Mouse (Mus musculus) retina, postnatal 7 days (tissue): Measurements from ENCODE around the gene Gm42674.

Source experiments
- DNase-seq: peaks from one replicate; pipeline ENCODE4 v3.0.0-alpha.2; 2012; ENCODE audit warnings: low read depth, low spot score

The Gm42674 gene

GRCm38 (mm10) chr3:90601486-90602110 is at the start of gene Gm42674:
Gene Gm42674 (plus strand): TSS chr3:90601904.
- no peak for DNase-seq

GRCm38 (mm10) chr3:90552231-90552630 is 49.5 kb upstream of the Gm42674 start:
- no peak for DNase-seq

GRCm38 (mm10) chr3:90555954-90556353 is 45.8 kb upstream of the Gm42674 start:
- DNase-seq, result no peak

- DNase-seq, result no peak
Measured at GRCm38 (mm10) chr3:90560008-90560628, 41.6 kb upstream of the Gm42674 start, which contains the start of gene S100a3. Gene S100a3 (plus strand): TSS chr3:90560578.

- DNase-seq, result no peak
Measured at GRCm38 (mm10) chr3:90574691-90575090, 27.0 kb upstream of the Gm42674 start.

GRCm38 (mm10) chr3:90575320-90575719 is 26.4 kb upstream of the Gm42674 start:
- no peak for DNase-seq

GRCm38 (mm10) chr3:90576351-90577001 is 25.2 kb upstream of the Gm42674 start:
- no peak for DNase-seq

GRCm38 (mm10) chr3:90579433-90579832 is 22.3 kb upstream of the Gm42674 start:
- DNase-seq, result no peak

- DNase-seq, result no peak
Measured at GRCm38 (mm10) chr3:90581141-90581540, 20.6 kb upstream of the Gm42674 start.

GRCm38 (mm10) chr3:90582156-90582555 is 19.5 kb upstream of the Gm42674 start:
- no peak for DNase-seq

- DNase-seq, result no peak
Measured at GRCm38 (mm10) chr3:90582556-90582955, 19.1 kb upstream of the Gm42674 start.

- no peak for DNase-seq
Measured at GRCm38 (mm10) chr3:90583893-90584292, 17.8 kb upstream of the Gm42674 start.

- DNase-seq, result peak; percentile 47
Measured at GRCm38 (mm10) chr3:90585595-90585994, 16.1 kb upstream of the Gm42674 start.

GRCm38 (mm10) chr3:90586016-90586643 is 15.6 kb upstream of the Gm42674 start:
- no peak for DNase-seq

GRCm38 (mm10) chr3:90586906-90587305 is 14.8 kb upstream of the Gm42674 start:
- DNase-seq, result no peak

- no peak for DNase-seq
Measured at GRCm38 (mm10) chr3:90587361-90588101, 14.2 kb upstream of the Gm42674 start.

- no peak for DNase-seq
Measured at GRCm38 (mm10) chr3:90589390-90589789, 12.3 kb upstream of the Gm42674 start.

GRCm38 (mm10) chr3:90589947-90590346 is 11.8 kb upstream of the Gm42674 start, which contains the start of gene S100a2:
Gene S100a2 (plus strand): TSS chr3:90590247.
- no peak for DNase-seq

- DNase-seq, result no peak
Measured at GRCm38 (mm10) chr3:90594466-90594865, 7.2 kb upstream of the Gm42674 start.

- DNase-seq, result no peak
Measured at GRCm38 (mm10) chr3:90595556-90595955, 6.1 kb upstream of the Gm42674 start.

GRCm38 (mm10) chr3:90596810-90597209 is 4.9 kb upstream of the Gm42674 start:
- DNase-seq, result no peak

GRCm38 (mm10) chr3:90597736-90598135 is 4.0 kb upstream of the Gm42674 start:
- DNase-seq, result no peak
